Mouse (Mus musculus) spleen, embryonic (tissue): ENCODE results near the gene Sytl1.

Experiments used
- CTCF ChIA-PET: fragments of 350-600 bp; sonication (Branson Sonifier 250); formaldehyde crosslinking; loops from one replicate; lab custom pipeline; 2022; lab: Charles Lee

The Sytl1 gene

DNA sequence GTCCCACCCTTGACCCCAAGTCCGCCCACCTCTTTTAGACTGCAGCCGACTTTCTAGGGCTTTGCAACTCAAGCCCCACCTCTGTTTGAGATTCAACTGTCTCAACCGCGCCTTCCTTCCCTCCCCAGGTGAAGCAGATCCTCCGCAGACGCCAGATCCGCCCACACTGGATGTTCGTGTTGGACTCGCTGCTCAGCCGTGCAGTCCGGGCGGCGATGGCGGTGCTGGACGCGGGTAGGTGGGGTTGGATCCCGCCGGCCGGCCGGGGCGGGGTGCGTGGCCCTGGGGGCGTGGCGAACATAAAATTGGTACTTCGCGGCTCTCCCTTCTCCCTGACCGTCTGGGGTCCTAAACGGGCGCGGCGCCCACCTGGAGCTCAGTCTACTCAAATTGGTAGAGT is 11.7 kb downstream of the Sytl1 start:
- CTCF ChIA-PET, result interaction anchor here (0.6 to 0.7 kb wide), 2 partner anchors 150 to 169 kb away, joined by 3 to 4 read pairs; no protein-coding TSS in a partner anchor

DNA sequence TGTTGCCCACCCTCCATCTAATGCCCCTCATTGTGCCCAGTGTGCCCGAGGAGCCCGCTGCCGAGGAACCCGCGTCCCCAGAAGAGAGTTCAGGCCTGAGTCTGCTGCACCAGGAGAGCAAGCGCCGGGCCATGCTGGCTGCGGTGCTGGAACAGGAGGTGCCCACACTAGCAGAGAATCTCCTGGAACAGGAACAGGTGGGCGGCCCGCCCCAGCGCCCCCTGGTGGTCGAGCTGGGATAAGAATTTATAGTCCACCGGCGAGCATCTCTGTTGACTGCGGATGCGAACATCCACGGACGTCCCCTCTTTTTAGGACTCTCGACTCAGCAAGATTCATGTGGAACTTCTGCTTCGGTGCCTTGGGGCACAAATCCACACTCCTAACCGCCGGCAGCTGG is 12.3 kb downstream of the Sytl1 start:
- CTCF ChIA-PET, result interaction anchor here (0.6 to 1.2 kb wide), 2 partner anchors 13 to 233 kb away, joined by 5 to 9 read pairs; no protein-coding TSS in a partner anchor

DNA sequence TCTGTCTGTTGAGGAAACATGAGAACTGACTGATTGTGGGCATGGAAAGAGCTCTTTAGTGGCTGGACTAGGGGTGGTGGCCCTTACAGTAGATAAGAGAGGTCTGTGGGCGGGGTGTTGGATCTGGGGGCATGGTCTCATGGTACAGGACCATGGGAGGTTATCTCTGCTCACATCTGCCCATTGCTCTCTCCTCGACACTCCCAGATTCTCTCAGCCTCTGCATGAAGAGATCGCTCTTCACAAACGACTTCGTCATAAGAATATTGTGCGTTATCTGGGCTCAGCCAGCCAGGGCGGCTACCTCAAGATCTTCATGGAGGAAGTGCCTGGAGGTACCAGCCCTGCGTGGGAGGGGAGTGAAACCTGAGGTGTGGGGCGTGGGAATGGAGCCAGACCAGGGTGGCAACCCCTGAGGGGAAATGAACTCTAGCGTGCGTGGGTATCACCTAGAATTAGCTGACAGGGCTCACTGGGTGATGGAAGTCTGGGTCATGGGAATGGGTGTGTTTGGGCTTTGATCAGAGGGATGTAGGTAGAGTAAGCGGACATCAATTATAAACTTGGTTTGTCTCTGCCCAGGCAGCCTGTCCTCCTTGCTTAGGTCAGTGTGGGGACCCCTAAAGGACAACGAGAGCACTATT is 15.0 kb downstream of the Sytl1 start:
- CTCF ChIA-PET, result no interaction called here

DNA sequence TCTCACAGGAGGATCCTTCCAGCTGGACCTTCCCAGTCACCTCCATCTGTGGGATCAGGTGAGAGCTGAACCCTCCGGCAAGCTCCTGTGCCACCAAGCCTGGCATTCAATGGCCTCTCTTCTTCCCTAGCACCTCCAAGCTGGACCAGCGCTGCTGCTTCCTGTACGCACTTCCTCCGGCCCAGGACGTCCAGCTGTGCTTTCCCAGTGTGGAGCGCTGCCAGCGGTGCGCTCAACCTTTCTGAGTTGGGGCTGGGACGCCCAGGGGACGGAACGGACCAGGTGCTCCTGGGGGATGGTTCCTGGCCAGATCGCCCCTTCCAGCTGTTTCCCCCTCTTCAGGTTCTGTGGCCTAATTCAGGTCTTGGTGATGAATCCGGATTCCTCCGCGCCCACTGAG is 15.8 kb downstream of the Sytl1 start:
- CTCF ChIA-PET, result no interaction called here

DNA sequence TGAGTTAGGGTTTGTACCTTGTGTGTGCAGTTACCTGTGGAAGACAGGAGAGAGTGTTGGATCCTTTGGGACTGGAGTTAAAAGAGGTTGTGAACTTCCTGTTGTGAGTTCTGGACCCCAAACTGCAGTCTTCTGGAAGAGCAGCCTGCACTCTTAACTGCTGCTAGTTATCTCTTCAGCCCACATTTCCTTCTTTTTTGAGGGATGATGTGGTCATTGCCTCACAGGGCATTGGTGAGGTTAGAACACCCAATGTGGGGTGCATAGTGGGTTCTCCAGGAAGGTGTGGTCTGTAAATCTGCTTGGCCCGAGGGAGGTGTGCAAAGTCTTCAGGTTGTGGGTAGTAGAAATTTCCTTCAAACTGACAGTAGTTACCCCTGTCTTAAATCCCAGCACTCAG is 18.6 kb downstream of the Sytl1 start:
- CTCF ChIA-PET, result no interaction called here

DNA sequence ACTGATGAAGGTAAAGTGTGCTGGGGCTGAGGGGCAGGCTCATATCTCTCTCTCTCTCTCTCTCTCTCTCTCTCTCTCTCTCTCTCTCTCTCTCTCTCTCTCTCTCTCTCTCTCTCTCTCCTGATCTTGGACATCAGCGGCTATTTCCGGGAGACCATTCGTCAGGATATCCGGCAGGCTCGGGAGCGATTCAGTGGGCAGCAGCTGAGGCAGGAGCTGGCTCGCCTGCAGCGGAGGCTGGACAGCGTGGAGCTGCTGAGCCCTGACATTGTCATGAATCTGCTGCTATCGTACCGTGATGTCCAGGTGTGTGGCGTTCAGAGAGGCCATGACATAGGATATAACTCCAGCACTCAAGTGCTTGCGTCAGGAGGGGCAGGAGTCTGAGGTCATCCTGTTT is 19.4 kb downstream of the Sytl1 start:
- CTCF ChIA-PET, result interaction anchor here (0.6 to 0.8 kb wide), 3 partner anchors 18 to 309 kb away, joined by 5 to 6 read pairs (median 5); no protein-coding TSS in a partner anchor

DNA sequence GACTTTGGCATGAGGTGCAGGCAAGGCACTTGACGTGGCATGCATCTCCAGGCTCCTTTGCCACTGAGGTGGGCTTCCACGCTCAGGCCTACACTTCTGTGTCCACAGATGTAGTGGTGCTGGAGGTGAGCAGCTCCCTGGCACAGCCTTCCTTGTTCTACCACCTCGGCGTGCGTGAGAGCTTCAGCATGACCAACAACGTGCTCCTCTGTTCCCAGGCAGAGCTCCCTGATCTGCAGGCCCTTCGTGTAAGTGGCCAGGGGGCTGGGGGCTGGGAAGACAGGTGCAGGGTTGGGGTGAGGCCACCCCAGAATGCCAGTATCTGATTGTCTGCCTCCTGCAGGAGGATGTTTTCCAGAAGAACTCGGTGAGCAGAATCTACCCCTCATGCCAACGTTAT is 20.2 kb downstream of the Sytl1 start:
- CTCF ChIA-PET, result interaction anchor here (0.8 kb wide), 1 partner anchor 43 kb away, joined by 5 read pairs; no protein-coding TSS in a partner anchor

DNA sequence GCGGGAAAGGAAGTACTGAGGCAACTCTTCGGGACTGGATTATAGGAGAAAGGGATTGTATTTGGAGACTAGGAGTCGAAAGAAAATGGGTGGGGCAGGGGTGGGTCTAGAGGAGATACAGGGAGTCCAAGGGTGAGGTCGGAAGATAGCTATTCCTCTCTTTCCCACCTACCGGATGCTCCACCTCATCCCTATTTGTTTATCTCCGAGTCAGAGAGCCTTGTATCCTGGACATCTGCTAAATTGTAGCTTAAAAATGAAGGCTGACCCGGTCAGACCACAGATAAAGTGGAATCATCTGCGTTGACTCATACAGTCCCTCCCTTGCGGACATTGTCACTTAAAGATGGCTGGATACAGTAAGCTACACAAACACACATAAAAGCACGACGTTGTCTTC is 21.0 kb downstream of the Sytl1 start:
- CTCF ChIA-PET, result interaction anchor here (1.7 kb wide), 1 partner anchor 33 kb away, joined by 4 read pairs; no protein-coding TSS in a partner anchor

DNA sequence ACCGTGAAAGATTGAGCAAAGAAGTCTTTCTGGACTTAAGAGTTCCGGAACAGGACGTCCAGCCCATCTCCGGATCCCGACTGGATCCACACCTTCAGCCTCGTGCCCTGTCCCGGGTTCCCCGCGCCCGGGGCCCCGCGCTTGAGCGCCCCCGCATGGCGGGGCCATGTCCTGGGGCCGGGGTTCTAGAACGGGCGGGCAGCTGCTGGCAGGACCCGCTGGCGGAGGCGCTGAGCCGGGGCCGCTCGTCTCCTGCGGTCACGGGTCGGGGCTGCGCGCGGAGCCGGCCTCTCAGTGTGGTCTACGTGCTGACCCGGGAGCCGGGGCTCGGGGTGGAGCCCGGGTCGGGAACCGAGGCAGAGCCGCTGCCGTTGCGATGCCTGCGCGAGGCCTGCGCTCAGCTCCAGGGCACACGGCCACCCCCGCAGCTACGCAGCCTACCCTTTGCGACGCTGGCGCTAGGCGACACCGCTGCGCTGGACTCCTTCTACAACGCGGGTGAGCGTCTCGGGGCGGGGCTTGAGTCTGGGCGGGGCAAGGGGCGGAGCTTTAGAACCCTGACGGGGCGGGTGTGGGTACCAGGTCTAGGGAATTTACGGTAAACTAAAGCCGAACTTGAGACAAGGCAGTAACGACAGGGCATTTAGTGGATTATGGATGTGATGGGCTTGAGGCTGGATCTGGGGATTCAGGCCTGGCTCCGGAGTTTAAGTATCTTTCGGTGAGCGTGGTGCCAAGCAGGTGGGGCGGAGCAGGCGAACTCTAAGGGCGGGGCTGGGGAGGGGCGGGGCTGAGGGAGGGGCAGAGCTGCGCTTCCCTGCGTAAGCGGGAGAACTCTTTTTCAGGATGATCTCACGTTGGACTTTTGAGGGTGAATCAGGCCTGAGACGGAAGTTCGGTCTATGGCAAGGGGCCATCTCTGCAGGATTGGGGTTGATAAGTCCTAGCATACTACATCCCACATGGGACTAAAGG is 21.7 kb downstream of the Sytl1 start:
- CTCF ChIA-PET, result interaction anchor here (1.4 to 1.7 kb wide), 2 partner anchors 8 to 33 kb away, joined by 4 read pairs; no protein-coding TSS in a partner anchor

DNA sequence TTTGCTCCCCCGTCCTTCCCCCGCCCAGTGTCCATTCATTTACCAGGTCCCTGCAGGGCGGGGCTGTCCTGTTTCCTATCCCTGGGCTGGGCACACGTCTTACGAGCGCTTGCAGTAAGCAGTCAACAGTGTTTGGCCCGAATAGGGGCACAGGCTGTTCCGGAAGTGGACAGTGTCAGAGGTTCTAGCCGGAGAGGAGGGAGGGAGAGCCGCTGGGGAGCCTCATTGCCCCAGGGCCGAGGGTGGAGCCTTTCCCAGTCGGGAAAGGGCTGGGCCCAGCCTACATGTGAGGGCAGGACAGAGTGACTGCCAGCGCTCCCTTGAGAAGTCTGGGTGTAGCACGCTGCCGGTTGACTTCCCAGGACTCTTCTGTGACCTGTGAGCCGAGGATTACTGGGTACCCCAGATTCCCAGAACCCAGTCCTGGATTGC is 22.4 kb downstream of the Sytl1 start, which contains the start of gene Map3k6:
Map3k6 (plus strand) TSS at position 329 of the 432 bp plus-strand sequence.
- CTCF ChIA-PET, result interaction anchor here (1.4 to 1.7 kb wide), 2 partner anchors 9 to 32 kb away, joined by 4 read pairs; no protein-coding TSS in a partner anchor

DNA sequence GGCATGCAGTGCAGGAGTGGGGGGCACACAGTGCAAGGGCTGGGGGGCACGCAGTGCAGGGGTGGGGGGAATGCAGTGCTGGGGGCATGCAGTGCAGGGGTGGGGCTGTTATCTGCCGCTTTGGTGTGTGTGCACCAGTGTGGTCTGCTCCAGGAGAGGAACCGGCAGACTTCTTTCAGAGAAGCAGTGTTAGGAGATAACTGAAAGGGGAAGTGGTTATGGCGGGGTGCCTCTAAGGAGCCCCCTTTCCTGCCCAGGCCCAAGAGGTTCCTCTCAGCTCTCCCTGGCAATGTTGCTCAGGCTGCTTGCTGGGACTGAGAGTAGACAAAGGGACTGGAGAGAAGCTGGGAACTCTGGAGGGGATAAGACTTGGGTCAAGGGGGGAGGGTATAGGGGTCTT is 25.0 kb downstream of the Sytl1 start:
- CTCF ChIA-PET, result interaction anchor here (0.6 to 1.4 kb wide), 3 partner anchors 12 to 309 kb away, joined by 3 to 12 read pairs (median 5); no protein-coding TSS in a partner anchor

DNA sequence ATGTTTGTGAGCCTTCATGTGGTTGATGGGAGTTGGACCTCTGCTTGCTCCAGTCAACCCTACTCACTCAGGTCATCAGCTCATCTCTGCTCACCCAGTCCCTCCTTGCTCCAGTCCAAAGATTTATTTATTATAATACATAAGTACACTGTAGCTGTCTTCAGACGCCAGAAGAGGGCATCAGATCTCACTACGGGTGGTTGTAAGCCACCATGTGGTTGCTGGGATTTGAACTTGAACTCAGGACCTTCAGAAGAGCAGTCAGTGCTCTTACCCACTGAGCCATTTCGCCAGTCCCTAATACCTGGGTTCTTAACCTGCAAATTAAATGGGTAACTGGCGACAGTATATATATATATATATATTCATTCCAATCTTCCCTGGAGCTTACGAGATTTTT is 27.5 kb downstream of the Sytl1 start:
- CTCF ChIA-PET, result interaction anchor here (0.6 to 1.0 kb wide), 3 partner anchors 63 to 909 kb away, joined by 4 to 26 read pairs (median 5); no protein-coding TSS in a partner anchor

DNA sequence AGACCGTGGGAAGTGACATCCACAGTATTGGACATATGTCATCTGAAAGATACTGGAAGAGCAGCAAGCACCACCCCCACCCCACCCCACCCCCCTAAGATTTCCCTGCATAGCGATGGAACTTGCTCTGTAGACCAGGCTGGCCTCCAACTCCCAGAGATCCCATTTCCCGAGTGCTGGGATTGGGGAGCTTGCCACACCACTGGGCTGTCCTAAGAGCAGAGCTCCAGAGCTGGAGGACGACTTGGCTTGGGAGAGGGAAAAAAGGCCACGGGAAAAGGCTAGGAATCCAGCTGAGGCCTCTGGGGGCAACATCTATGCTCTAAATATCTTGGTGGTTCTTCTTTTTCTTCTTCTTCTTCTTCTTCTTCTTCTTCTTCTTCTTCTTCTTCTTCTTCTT is 28.1 kb downstream of the Sytl1 start:
- CTCF ChIA-PET, result interaction anchor here (0.6 kb wide), 1 partner anchor 1616 kb away, joined by 3 read pairs; no protein-coding TSS in a partner anchor

DNA sequence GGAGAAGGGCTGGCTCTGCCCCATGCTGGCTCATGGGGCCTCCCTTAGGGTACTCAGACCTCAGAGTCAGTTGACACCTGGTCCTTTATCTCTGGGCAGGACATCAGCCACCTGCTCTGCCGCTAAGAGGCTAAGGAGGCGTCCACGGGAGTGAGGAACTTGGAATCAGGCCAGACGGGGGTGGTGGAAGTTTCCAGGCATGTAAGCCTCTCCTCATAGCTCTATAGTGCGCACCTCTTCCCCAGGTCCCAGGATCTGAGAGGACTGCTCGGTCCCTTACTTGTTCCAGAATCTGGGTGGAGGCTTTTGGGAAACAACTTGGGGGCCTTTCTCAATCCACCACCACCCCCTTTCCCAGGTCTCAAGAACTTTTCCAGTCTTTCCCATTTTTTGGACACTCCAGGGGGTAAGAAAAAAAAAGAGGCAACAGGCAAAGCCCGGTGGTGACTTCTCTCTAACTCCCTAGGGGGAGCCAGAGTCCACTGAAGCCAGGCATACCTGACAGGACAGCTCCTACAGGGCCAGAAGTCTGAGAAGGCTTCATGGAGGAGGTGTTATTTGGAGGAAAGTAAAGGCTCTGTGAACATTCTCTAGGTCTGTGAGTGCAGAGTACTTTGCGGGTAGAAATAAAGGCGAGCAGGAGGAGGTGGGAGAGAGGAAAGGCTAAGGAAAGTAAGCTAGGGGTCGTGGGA is 29.5 kb downstream of the Sytl1 start:
- CTCF ChIA-PET, result interaction anchor here (0.7 kb wide), 1 partner anchor 23 kb away, joined by 3 read pairs; no protein-coding TSS in a partner anchor

DNA sequence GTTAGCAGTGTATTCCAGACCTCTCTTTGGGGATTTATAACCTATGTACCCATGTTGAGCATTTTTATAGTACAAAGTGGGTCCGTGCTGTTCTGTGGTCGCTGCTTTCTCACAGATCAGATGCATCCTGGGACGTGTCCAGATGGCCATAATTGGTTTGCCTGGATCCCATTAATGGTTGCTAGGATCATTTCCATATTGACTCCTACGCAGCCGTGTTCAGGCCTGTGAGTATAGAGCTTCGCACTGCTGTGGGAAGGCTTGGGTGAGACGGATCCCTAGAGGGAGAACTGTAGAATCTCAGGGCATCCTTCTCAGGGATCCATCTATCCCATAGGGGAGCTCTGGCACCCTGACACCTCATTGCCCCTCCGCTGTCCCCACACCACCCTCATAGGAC is 33.3 kb downstream of the Sytl1 start:
- CTCF ChIA-PET, result no interaction called here

DNA sequence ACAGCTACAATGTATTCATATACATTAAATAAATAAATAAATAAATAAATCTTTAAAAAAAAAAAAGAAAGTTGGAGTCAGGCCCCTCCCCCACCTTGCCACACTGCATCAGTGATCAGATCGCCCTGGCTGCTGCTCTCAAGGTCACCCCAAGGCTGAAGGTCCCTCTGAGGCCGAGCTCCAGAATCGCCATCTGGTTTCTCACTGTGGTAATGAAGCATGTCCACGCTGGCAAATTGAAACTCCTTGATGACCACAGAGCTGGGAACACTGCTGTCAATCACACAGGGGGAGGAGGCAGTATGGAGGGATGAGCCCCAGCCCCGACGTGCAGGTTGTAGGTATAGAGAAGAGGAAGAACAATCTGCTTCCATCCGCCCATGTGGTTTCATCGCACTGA is 35.3 kb downstream of the Sytl1 start:
- CTCF ChIA-PET, result interaction anchor here (1.1 kb wide), 1 partner anchor 48 kb away, joined by 4 read pairs; no protein-coding TSS in a partner anchor

DNA sequence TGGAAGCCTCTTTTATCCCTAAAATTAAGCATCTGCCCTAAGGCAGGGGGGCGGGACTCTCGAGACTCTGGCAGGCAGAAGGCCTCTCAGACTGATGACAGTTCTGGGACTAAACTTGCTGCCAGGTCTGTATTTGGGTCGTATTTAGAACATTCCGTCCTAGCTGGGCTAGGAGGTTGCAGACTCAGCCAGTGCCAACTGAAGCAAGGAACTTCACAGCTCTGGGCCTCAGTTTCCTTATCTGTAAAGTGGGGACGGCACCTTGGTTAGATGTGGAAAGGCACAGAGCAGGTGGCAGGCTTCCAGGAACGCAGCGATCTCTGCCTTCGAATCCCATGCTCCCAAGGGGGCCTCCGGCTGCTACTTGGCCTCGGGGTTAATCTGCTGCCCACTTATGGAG is 36.8 kb downstream of the Sytl1 start:
- CTCF ChIA-PET, result no interaction called here

DNA sequence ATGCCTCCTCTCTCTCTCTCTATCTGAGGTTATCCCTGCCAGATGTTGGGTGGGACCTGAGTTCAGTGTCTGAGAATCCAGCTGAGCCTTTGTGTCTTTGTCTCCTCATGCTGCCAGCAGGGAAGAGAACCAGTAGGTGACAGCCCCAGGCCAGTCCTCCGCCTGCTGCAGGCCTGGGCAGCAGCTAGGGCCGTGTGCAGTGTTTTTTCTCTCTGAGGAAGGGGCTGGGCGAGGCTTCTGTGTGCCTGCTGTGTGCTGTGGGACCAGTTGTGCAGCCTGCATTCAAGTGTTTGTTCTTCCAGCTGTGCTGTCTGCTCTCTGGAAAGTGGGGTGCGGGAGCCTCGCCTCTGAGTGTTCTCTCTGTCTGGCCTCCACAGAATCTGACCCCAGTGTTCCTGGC is 39.0 kb downstream of the Sytl1 start:
- CTCF ChIA-PET, result no interaction called here

DNA sequence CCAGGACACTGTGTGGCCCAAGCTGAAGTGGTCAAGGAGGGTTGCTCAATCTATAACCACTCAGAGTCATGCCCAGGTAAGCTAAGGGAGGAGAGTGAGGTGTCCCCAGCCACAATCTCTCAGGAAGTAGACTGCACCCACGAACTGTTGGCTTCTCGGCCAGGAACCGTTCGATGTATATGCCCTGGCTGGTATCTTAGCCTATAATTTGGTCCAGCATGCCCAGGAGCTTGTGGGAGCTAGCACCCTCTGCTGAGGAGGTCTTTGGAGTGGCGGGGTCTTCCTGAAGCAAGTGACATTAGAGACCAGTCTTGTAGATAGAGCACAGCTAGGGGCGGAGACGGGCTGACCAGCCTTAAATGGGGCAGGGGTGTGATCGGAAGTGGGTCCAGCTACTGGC is 41.2 kb downstream of the Sytl1 start:
- CTCF ChIA-PET, result no interaction called here

DNA sequence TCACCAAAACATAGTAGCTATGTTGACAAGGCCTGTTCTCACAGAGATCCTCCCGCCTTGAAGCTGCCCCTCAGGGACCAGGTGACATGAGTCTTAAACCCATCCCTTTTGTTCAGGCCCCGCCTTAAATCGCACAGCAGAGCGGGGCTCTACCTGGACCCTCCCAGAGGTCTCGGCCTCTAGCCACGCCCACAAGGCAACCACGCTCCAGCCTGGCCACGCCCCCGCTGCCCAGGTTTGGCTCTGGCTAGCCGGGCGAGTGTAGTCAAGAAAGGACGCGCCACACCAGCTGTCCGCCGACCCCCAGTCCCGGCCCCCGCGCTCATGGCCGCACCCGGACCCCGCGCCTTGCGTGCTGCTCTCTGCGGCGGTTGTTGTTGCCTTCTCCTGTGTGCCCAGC is 42.3 kb downstream of the Sytl1 start:
- CTCF ChIA-PET, result interaction anchor here (0.6 kb wide), 1 partner anchor 1489 kb away, joined by 3 read pairs; no protein-coding TSS in a partner anchor

DNA sequence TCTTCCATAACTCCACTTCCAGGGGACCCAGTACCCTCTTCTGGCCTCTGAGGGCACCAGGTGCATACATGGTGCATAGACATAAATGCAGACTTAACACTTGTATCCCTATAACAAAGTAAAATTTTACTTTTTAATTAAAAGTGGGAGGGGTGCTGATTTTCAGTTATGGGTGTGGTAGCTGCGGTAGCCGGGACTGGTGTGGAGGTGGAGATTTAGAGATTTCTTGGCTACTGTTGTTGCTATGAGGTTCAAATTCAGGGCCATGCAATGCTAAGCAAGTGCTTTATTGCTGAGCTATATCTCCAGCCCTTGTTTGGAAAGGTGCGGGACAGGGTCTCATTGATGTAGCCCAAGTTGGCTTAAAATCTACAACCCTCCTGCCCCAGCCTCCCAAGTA is 44.2 kb downstream of the Sytl1 start:
- CTCF ChIA-PET, result interaction anchor here (0.6 to 0.9 kb wide), 2 partner anchors 78 to 79 kb away, joined by 3 read pairs; no protein-coding TSS in a partner anchor
